Mouse (Mus musculus): ENCODE measurements at regions not wholly inside any gene's neighbourhood (a gene's known extent, or its start where the extent isn't known, plus 50 kb on each side); places are given as distances from the start of the nearest gene placed in this dataset.

DNA sequence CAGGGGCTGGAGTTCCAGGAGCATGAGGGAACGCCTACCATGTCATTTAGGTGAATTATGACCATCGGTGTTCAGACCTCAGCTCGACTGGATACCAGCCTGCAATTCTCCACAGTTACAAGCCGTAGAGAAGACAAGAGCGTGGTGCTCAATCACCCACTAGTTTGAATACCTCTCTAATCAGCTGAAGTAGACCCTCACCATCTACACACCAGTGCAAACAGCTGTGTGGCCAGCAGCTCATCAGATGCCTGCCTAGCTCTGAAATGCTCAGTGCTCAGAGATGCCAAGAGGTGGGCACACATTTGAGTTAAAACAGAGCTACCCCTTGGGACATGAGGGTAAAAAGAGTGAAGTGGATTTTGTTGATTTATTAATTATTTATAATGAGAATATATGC lies 660.2 kb downstream of the Magi1 start:
- DNase-seq (ENCODE audit: extremely low spot score in 1 of 2, low spot score in 1 of 2): no peak

DNA sequence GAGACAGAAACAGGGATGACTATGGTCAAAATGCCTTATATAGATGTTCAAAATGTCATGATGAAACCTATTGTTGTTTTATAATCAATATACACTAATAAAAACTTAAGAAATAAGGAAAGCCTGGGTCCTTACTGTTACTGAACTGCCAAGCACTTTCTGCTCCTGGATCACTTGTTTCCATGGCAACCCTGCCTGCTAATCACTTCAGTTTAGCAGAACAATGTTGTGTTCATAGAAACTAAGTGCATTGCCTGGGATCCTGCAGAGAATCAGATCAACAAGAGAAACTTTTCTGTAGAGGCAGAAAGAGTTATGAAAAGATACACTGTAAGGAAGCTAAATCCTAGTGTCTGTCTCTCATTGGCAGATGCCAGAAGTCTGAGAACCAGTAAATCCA lies 666.8 kb downstream of the Magi1 start:
- no peak for DNase-seq (ENCODE audit: extremely low spot score in 1 of 2, low spot score in 1 of 2)

DNA sequence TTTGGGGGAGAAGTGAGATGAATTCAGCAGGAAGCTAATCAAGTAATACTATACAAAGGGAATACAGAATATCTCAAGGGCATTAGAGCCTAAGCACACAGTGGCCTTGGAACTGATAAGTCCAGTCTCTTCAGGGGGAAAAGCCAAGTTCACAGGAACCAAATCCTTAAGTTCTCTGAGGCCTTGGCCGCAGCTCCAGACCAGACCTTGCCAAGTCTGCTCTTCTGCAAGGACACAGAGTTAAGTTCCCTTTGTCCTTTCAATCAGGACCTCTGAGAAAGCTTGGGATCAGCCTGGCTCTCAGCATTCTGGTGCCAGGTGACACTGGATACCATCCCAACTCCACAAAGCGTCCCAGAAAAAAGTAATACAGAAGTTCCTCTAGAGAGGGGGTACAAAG lies 657.1 kb upstream of the Adamts9 start:
- DNase-seq (ENCODE audit: extremely low spot score in 1 of 2, low spot score in 1 of 2): no peak

DNA sequence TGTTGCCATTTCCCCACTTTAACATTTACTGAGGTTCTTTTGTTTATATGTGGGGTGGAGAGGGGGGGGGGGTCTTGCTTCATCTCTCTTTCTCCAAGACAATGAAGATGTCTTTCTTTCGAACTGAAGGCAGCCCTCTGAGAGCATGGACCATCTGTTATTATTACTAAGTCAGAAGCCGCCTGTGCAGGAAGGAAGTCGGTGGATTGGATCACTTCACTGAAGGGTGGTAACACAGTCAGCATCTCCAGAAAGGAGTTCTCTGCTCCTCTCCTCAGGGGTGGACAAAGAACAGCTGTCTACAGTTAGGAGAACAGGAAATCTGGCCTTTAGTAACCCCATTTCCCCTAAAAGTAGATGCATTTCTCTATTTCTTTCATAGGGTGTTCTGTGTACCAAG lies 656.1 kb upstream of the Adamts9 start:
- DNase-seq (ENCODE audit: extremely low spot score in 1 of 2, low spot score in 1 of 2): no peak

DNA sequence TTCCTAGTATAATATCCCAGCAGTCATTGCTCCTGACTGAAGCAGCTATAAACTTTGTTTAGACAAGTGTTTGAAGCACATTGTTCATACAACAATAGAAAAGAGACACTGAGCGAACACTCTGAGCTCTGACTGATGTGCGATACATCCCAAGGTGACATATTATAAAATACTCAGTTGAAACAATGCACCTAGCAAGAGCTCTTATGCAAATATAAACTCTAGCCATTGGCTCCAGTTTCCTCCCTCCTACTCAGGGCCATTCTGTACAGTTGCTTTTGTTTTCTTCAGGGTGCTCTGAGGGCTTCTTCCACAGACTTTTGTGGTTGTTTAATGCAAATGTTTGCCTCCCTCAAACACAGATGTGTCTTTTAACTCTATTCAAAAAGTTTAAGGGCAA lies 646.6 kb upstream of the Adamts9 start:
- DNase-seq (ENCODE audit: extremely low spot score in 1 of 2, low spot score in 1 of 2): no peak

DNA sequence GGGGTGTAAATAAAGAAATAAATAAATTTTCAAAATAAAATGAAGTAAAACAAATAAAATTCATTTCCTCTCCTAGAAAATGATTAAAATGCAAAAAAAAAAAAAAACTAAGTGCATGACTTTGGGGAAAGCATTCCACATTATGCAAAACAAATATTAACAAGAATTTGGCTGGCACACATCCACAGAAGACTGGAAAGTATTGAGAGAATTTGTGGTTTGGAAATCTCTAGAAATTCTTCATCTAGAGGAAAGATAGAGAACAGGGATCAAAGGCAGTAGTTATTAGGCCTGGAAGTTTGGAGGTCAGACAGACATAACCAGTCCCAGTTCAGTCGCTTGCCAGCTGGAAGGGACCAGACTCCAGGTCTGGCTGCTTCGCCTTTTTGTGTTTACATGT lies 643.6 kb upstream of the Adamts9 start:
- DNase-seq (ENCODE audit: extremely low spot score in 1 of 2, low spot score in 1 of 2): no peak

DNA sequence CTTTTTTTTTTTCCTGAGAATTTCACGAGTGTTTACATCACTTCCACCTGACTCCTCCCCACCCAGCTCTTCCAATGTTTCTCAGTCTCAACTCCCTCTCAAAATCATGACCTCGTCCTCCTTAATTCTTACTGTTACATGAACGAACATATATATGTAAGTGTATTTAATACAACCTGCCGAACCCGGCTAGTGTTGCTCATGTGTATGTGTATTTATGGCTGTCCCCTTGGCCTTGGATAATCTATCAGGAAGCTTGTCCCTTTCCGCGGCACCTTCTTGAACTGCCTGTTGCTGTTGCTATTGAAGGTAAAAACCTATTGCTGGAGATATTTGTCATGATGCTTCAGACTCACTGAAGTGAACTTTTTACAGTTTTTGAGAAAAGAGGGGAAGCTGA lies 637.8 kb upstream of the Adamts9 start:
- DNase-seq (ENCODE audit: extremely low spot score in 1 of 2, low spot score in 1 of 2): no peak

DNA sequence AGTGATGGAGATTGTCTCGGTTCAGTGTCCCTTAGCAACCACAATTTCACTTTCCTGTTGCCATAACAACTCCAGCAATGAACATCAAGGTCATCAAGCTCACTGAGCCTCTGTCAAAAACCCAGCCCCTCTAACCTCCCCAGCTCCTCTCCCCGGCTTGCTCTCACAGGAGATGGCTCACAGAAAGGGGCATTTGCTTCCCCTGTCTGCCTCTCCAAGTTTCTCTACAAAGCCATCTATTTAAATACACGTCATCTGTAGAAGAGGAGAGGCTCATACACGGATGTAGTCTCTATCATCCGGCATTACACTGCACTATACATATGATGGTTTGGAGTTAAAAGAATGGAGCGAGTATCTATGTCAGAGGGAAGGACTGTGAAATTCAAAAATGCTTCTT lies 637.4 kb upstream of the Adamts9 start:
- DNase-seq (ENCODE audit: extremely low spot score in 1 of 2, low spot score in 1 of 2): no peak

DNA sequence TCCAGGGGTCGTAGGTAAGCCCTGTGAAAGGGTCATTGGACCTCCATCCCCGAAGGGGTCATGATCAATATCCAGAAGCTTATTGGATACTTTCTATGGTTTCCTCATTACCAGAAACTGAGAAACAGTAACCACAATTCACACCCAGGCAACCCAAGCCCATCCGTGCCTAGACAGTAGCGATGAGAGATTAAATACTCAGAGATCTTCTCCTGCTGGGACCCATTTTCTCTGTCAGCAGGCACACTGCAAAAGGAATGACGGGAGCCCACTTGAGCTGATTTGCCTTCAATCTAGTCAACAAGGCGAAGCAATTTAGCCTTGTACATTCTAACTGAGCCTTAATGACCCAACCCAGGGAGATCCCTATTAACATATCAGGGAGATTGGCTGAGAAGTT lies 632.0 kb upstream of the Adamts9 start:
- no peak for DNase-seq (ENCODE audit: extremely low spot score in 1 of 2, low spot score in 1 of 2)

DNA sequence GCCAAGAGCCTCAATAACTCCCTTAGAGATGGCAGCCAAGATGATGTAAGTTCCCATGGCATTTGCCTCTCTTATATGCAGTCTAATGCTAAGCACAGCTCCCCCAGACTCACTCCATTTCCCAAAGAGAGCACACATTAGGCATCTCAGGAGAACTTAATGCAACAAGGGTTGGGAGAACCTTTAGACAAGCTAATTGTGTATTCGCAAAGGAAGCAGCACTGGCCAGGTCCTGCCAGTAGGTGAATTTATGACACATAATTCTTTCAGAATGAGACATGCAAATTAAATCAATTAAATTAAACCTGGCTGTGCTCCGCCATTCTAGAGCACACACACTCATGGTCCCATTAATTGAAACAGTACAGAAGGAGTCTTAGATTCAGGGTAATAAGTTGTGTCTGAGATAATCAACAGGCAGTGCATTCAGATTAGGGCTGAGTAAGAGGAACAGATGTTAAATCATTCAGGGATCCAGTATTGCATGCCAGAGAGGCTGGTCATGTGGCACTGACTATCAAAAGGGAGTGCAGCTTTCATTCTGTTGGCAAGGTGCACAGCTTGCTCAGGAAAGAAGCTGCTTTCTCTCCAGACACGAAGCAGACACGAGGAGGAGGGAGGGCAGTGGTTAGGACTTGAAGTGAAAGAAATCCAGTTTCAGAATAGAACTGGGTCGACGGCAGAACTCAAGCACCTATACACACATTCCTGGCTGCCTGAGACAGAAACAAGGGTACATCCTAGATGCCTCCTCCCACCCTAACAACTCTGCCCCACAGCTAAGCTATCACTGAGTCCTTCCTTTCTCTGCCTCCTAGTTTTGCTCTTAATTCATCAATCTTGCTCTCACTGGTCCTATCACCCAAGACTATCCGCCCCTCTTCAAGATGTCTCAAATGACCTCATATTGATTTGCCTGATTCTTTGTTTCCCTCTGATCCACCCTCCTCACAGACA lies 630.7 kb upstream of the Adamts9 start:
- peak in 1 of 2 experiments; percentile 25 for DNase-seq (ENCODE audit: extremely low spot score in 1 of 2, low spot score in 1 of 2)

DNA sequence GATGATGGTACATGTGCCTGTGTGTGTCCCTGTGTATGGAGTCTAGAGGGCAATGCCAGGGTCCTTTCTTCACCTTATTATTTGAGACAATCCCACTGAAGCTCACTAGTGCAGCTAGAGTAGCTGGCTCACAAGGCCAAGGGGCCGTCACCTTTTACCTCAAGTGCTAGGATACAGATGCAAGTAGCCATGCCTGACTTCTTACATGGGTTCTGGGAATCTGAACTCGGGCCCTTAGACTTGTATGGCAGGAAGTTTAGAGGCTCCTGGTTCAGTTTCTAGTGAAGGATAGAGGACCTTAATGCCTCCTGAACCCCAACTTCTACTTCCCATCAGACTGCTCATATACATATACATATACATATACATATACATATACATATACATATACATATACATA lies 626.6 kb upstream of the Adamts9 start:
- no peak for DNase-seq (ENCODE audit: extremely low spot score in 1 of 2, low spot score in 1 of 2)

DNA sequence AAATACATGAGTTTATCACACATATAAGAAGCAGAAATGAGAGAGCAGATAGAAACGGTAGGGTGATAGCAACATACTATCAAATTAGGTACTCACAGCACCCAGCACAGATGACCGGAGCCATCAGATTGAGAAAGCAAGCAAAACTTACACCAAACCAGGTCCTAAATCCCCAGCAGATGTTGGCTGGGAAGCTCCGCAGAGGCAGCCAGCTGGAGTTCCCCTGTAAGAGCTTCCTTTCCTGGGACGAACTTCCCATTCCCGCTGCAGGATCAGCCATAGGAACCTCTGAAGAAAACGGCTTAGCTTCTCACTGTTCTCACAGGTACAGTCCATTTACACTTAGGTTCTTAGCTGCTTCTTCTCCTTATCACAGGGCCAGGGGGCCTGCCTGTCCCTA lies 625.9 kb upstream of the Adamts9 start:
- no peak for DNase-seq (ENCODE audit: extremely low spot score in 1 of 2, low spot score in 1 of 2)

DNA sequence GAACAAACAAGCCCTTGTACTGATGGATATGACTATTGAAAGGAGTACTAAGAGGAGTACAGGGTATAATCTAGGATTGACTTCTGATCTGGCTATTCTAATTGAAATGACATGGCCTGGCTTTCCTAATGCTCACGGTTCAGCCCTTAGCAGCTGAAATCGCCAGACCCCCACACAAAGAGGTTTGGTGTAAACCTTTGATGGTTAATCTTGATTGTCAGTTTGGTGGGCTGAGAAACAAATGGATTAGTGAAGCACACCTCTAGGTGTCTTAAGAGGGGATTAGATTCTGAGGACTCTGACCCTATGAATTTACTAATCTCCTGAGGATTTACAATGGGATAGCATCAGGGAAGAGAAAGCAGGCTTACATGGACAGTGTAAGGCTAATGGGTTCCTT lies 623.4 kb upstream of the Adamts9 start:
- DNase-seq (ENCODE audit: extremely low spot score in 1 of 2, low spot score in 1 of 2): no peak

DNA sequence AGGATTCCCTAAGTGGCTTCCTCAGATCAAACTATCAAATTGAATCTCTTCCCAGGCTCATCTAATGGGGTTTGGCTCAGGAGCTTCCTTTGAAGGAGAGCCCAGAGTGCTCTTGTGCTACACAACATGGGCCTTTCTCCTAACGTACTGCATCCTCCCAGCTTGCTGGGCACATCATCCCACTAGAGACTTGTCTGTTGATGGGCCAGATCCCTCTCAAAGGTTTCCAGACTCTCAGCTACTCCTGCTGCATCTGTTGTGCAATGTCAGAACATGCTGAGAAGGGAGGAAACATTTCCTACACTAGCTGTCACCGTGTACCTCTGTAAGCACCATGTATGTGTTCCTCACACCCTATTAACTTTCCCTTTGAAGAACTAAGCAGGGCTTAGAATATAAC lies 605.0 kb upstream of the Adamts9 start:
- no peak for DNase-seq (ENCODE audit: extremely low spot score in 1 of 2, low spot score in 1 of 2)

DNA sequence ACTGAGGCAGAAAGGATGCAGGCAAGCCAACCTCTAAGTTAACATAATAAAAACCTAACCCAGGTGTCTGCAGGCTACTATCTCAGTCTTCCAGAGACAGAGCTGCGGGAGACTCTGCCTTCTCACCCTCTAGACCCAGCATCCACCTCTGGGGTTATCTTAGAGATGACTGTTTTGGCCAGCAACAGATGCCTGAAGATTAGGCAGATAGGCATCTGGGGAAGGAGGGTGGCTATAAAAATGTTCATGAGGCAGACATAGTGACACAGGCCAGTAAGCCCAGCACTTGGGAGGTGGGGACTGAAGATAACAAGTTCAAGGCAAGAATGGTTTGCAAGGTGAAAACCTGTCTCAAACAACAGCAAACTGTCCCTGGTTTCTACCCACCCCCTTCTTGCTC lies 601.0 kb upstream of the Adamts9 start:
- DNase-seq (ENCODE audit: extremely low spot score in 1 of 2, low spot score in 1 of 2): no peak

DNA sequence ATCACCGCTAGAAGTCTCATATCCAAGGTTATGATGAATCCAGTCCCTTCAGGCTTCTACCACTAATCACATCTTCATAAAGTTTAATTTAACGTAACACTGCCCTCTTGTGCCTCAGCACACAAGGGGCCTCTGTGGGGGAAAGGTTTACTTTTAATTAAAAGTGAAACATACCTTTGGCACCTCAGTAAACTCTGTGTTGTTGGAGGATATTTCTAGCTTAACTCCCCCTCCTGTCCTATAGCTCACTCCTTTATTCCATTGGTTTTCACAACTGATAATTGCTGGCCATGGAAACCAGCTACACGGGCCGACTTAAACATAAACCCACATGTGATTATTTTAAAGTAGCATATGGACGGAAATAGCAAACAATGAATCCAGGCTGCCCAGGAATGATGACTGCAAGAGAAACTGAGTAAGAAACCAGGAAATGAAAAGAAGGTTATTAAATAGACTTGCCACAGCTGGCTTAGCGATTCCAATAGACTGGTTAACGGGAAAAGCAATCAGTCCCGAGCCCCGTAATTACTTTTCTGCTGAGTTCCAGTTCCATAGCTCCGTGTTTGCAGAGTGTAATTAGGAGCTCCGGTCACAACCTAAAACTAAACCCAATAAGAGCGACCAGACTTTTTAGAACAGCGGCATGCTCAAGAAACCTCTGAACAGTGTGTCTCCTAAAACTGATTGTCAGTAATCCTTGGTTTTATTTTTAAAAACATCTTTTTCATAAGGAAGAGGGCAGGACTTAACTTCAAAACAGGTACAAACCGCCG lies 600.2 kb upstream of the Adamts9 start:
- no peak for DNase-seq (ENCODE audit: extremely low spot score in 1 of 2, low spot score in 1 of 2)

DNA sequence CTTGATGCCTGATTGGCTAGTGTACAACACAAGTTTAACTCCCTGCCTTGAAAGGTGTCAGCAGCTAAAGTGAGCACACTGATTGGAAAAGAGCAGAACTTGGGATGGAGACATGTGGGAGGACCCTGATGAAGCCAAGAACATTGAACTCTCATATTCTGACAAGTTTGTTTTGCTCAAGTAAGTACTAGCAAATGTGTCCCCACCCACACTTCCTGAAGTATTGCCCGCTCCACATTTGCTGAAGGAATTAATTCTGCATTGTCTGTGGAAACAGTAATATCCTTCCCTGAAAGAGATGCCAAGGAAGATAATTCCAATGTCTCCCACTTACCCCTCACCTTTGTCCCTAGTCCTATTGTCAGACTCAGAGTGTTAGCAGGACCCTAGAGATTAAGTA lies 596.3 kb upstream of the Adamts9 start:
- DNase-seq (ENCODE audit: extremely low spot score in 1 of 2, low spot score in 1 of 2): no peak

DNA sequence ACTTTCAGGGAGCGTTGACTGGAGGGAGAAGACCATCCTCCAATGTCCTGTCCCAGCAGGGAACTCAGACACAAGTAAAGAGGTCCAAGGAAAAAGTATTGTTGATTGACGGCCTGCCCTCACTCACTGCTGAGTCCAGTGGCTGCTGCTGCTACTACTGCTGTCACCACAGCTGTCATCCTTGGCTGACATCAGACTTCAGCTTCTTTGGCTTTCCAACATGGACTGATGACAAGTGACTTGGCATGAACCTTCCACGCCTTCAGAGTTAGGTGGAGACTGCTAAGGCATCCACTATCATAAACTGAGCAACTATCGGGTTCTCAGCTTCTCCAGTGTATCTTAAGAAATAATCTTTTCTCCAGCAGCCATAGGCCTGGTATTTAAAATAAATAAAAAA lies 595.9 kb upstream of the Adamts9 start:
- DNase-seq (ENCODE audit: extremely low spot score in 1 of 2, low spot score in 1 of 2): no peak

DNA sequence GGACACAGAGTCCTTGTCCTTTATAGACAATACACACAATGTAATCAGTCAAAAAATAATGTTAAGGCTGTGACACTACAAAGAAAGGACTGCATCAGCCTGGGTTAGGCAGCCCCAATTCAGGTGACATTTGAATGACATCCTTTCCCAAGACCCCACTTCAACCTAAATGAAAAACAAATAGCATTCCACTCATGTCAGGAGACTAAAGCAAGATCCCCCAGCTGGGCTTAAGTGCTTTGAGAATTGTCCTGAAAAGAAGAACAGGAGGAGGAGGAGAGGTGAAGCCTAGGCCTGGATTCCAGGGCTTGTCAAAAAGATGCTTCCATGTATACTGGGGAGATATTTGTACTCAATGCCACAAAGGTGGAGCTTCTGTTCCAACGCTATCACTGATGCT lies 594.7 kb upstream of the Adamts9 start:
- no peak for DNase-seq (ENCODE audit: extremely low spot score in 1 of 2, low spot score in 1 of 2)

DNA sequence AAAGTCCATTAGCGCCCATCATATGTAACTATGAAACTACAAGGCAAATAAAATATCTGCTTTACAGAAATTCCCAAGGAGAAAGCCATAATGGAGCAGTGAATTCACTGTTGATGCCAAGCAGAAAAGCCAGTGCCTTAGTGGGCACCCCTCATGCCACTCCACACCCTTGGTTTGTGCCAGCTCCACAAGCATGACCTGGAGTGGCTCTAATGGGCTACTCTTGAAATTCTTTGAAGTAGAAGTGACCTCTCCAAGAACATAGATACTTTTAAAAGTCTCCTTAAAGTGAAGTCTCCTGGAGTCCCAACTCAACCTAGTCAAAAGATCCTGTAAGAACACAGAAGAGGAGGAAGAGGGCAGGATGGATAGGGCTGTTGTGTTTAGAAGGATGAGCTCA lies 593.8 kb upstream of the Adamts9 start:
- DNase-seq (ENCODE audit: extremely low spot score in 1 of 2, low spot score in 1 of 2): no peak

DNA sequence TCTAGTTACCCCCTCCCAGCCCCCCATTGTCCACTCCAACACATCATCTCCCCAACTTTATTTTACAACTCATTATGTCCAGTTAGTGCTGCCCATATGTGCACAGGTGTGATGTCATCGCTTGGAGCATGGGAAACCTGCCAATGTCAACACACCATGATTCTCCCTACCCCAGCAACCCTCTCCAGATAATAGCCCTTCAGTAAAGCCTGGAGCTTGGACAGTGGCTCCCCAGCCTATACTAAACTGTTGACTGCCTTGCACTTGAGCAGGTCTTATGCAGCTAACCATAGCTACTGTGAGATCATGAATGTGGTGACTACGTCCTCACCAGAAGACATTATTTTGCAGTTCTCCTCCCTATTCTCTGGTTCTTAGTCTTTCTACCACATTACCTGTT lies 570.5 kb upstream of the Adamts9 start:
- DNase-seq (ENCODE audit: extremely low spot score in 1 of 2, low spot score in 1 of 2): no peak

DNA sequence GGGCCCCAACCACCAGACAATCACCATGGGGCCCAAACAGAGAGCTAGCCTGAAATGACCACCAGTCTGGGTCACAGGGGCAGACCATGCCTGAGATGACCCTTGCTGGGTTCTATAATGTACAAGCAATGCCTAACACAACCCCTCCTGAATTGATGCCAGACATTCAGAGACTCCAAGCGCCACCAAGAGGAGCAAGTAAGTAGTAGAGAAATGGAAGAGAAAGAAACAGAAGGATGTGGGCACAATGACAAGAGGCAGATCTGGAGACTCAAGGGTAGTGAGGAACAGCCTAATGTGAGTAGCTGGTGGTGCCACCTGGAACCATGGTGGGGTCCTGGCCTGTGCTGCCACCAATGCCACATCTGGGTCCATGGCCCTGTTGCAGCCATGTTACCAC lies 566.6 kb upstream of the Adamts9 start:
- DNase-seq (ENCODE audit: extremely low spot score in 1 of 2, low spot score in 1 of 2): no peak

Measured in layer of hippocampus, postnatal 25 days (tissue).